Mouse (Mus musculus) liver, adult 2 months (tissue): ENCODE results near the gene Prdx6.

Experiments used
- CTCF ChIP-seq: fragments of 200-500 bp; IDR thresholded peaks from 2 replicates; pipeline ENCODE4 v1.5.1; 2011; ENCODE audit warnings: low read depth, low read length, control low read depth
- POLR2A ChIP-seq: fragments of 200-500 bp; IDR thresholded peaks from 2 replicates; pipeline ENCODE4 v1.6.1; 2011; ENCODE audit warnings: low read length, control low read depth; ENCODE audit not compliant: insufficient read depth; ENCODE audit errors: extremely low read depth

- TF ChIP-seq CTCF (no peak), POLR2A (no peak)
Observed at GRCm38 (mm10) chr1:161224837-161225236, 26.2 kb downstream of the Prdx6 start.
